Mouse (Mus musculus): ENCODE data around the gene Ttyh1. TPM values are rescaled to one million over a fixed set of nuclear protein-coding genes. Genes with fewer than 3 reads are reported as not detected.

Gene Ttyh1
- total RNA-seq, 2 experiments from 2014 or later: 1.2 to 3.0 TPM

DNA sequence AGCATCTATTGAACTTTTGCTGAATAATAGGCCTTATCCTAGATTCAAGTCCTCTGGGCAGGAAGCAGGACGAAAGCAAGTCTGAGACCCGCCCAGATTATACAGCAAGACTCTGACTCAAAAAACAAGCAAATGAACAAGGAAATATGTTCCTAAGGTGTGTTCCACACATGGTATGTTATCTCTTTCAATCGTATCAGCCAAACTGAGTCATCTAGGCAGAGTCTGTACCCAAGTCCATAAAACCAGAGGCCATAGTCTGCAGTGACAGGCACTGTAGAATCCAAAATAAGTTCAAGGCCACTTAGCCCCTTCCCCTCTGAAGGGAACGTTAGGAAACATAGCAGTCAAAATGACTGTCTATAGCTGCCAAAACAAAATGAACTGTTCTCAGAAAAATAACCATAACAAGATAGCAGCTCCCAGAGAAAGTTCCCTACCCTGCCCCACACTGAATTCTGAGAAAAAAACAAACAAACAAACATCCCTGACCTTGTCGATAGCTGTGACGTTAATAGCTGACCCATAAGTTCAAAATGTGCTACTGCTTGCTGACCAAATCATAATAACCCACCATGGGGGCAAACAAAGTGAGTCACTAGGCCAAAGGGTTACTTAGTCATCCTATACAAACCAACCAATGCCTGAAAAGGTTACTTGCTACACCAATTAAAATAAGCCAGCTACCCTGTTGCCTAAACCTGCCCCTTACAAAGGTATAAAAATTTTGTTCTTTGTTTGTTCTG is 51.2 kb downstream of the Ttyh1 start:
- no peak for DNase-seq

DNA sequence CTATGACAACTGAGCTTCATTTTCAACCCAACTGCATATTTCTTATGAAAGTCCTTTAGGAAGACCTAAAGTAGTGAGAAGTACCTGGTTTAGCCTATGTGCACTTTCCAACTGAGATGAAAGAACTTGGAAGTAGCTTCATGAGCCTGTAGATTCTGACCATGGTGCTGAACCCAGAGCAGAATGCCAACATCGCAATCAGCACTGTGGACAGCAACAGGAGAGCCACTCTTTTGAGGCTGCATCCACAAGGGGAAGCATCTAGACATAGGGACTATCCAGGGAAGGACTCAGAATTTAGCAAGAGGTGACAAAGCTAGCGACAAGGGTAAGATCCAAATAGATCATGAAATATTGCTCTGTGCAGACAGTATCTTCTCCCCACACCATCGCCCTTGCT is 59.2 kb downstream of the Ttyh1 start:
- no peak for DNase-seq

Other genes starting within 250 kb of the Ttyh1 start
- gene Gm14548, start 221.3 kb upstream of the Ttyh1 start, total RNA-seq (2021): not detected
- gene Lilra6, start 203.9 kb upstream of the Ttyh1 start, total RNA-seq (2021): under 1 TPM in 1 of 2 experiments, not detected in 1; 0.24 TPM
- gene Lair1, start 56.2 kb upstream of the Ttyh1 start, total RNA-seq (2021): under 1 TPM; 0.26 to 0.38 TPM
- 10 to 100 TPM; 32.2 to 34.8 TPM for gene Leng8, start 17.6 kb downstream of the Ttyh1 start, total RNA-seq (2021)
- 1 to 10 TPM; 2.2 to 2.3 TPM for gene Leng9, start 31.0 kb downstream of the Ttyh1 start, total RNA-seq (2021)
- 1 to 10 TPM; 1.7 to 4.0 TPM for gene Cdc42ep5, start 45.5 kb downstream of the Ttyh1 start, total RNA-seq (2021)
- under 1 TPM in 1 of 2 experiments, not detected in 1; 0.13 TPM for gene Lilra5, start 118.3 kb downstream of the Ttyh1 start, total RNA-seq (2021)
- not detected for gene Ncr1, start 218.3 kb downstream of the Ttyh1 start, total RNA-seq (2021)

Measured in gastrocnemius, postnatal 25 days (tissue).